Mouse (Mus musculus) olfactory bulb, adult 2 months (tissue): Measurements from ENCODE around the gene Evl.

Source experiments
- CTCF ChIP-seq: fragments of 200-500 bp; IDR thresholded peaks from 2 replicates; pipeline ENCODE4 v1.5.1; 2012; ENCODE audit warnings: low read depth, mild to moderate bottlenecking, low read length, moderate library complexity; ENCODE audit not compliant: insufficient read depth
- POLR2A ChIP-seq: fragments of 200-500 bp; IDR thresholded peaks from 2 replicates; pipeline ENCODE4 v1.6.1; 2012; ENCODE audit warnings: mild to moderate bottlenecking, low read depth, low read length, moderate library complexity; ENCODE audit not compliant: insufficient read depth

DNA sequence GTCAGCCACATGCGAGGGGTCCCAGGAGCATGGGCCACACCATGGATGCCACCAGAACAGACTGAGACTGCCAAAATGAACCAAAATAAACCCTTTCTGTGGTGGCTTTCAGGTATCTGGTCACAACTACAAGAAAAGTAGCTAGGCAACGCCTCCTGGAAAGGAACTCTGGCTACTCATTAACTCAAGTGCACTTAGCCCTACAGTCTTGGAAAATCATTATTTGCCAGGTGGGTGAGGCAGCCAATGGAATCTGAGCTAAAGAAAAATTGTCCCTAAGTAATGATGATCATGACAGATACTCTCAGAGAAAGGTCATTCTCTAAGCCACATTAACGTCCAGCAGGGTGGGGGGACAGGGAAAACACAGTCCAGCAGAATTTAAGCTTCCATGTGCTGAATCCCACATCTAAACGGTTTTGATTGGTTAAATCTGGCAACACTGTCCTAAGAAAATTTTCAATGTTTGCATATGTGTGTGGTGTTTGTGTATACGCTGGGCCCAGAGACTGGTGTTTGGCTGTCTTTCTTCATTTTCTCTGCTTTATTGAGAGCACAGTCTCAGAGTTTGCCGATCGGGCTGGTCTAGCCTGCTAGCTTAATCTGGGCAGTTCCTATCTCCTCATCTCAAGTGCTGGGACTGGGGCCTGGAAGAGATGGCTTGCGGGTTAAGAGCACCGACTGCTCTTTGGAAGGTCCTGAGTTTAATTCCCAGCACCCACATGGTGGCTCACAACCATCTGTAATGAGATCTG is 156.5 kb downstream of the Evl start:
- no peak for TF ChIP-seq CTCF
- TF ChIP-seq POLR2A: no peak
